Mouse (Mus musculus) lung, embryonic 14.5 days (tissue): ENCODE data around the gene Slirp. TPM values are rescaled to one million over a fixed set of nuclear protein-coding genes. Genes with fewer than 3 reads are reported as not detected.

Experiments used
- ATAC-seq: fragments of 200-750 bp; cut with Nextera tagmentation; 2 replicates; pipeline ENCODE4 v1.8.0; 2017; ENCODE audit warnings: mild to moderate bottlenecking, moderate TSS enrichment, moderate library complexity; ENCODE audit not compliant: insufficient read depth
- DNase-seq: peaks from one replicate; pipeline ENCODE4 v3.0.0-alpha.2; 2015
- H3K27ac ChIP-seq: fragments of 300-500 bp; sonication (generic); 2 replicates; pipeline ENCODE4 v1.5.1; 2014; ENCODE audit warnings: low read depth, mild to moderate bottlenecking, moderate library complexity
- H3K27me3 ChIP-seq: fragments of 300-500 bp; sonication (generic); 2 replicates; pipeline ENCODE4 v1.6.1; 2014; ENCODE audit warnings: low read length, control low read depth; ENCODE audit not compliant: insufficient read depth
- H3K36me3 ChIP-seq: fragments of 300-500 bp; sonication (generic); 2 replicates; pipeline ENCODE4 v1.6.1; 2014; ENCODE audit warnings: control low read depth; ENCODE audit not compliant: insufficient read depth
- H3K4me1 ChIP-seq: fragments of 300-500 bp; sonication (generic); 2 replicates; pipeline ENCODE4 v1.6.1; 2014; ENCODE audit warnings: antibody characterized with exemption, control low read depth; ENCODE audit not compliant: insufficient read depth
- H3K4me2 ChIP-seq: fragments of 300-500 bp; sonication (generic); 2 replicates; pipeline ENCODE4 v1.6.1; 2014; ENCODE audit warnings: mild to moderate bottlenecking
- H3K4me3 ChIP-seq: fragments of 300-500 bp; sonication (generic); 2 replicates; pipeline ENCODE4 v1.5.1; 2014; ENCODE audit warnings: low read depth, low read length
- H3K9ac ChIP-seq: fragments of 300-500 bp; sonication (generic); 2 replicates; pipeline ENCODE4 v1.6.1; 2014
- H3K9me3 ChIP-seq: fragments of 300-500 bp; sonication (generic); 2 replicates; pipeline ENCODE4 v1.6.1; 2016; ENCODE audit warnings: low read depth, low read length, control low read depth
- CTCF ChIP-seq: IDR thresholded peaks from 2 replicates; pipeline ENCODE4 v1.5.1; 2016; ENCODE audit warnings: antibody characterized with exemption, low read depth
- WGBS: fragments of 180-500 bp; shearing (Covaris S2); extraction: QIAGEN DNeasy Blood & Tissue Kit; methylation state at CpG from one replicate; pipeline ENCODE4 v1.1.7; 2014; 5-methylcytosine and 5-hydroxymethylcytosine counted together
- polyA plus RNA-seq: library from polyadenylated mRNA; unstranded; fragments of >200 nt; fragmentation: Nextera tagmentation; extraction: Ambion mirVana; gene quantifications from 2 replicates; pipeline ENCODE4 v1.2.1, GENCODE M21; 2014

The Slirp gene
- polyA plus RNA-seq, 1 experiment from 2014 or later = 287 TPM

- no peak for ATAC-seq
- WGBS = 68% methylated on average over 5 of the region's 5 CpGs
- H3K4me1 ChIP-seq = no peaks in the 10 kb centered on the region
These were observed 24.8 kb upstream of the Slirp start for GRCm38 (mm10) chr12:87418921-87419320.

GRCm38 (mm10) chr12:87419974-87420485, 23.7 kb upstream of the Slirp start:
- Histone ChIP-seq H3K4me1 (no peaks in the 10 kb centered on the region), H3K27me3 (no peaks in the 10 kb centered on the region), H3K4me2 (no peak overlapping the region), H3K36me3 (peaks cover 21% of the 10 kb centered on the region), H3K4me3 (no peak overlapping the region), H3K9me3 (no peaks in the 10 kb centered on the region), H3K9ac (no peak overlapping the region), H3K27ac (no peak overlapping the region)
- DNase-seq (no peak), ATAC-seq (no peak)
- TF ChIP-seq CTCF = no peak
- 56% methylated on average over 12 of the region's 12 CpGs for WGBS

More at GRCm38 (mm10) chr12:87418921-87419320, 24.8 kb upstream of the Slirp start:
- no peak overlapping the region for H3K9ac ChIP-seq
- H3K27ac ChIP-seq = no peak overlapping the region
- TF ChIP-seq CTCF = no peak
- H3K27me3 ChIP-seq = no peaks in the 10 kb centered on the region
- peaks cover 12% of the 10 kb centered on the region for H3K36me3 ChIP-seq
- H3K9me3 ChIP-seq = no peaks in the 10 kb centered on the region
- DNase-seq = no peak
- H3K4me2 ChIP-seq = no peak overlapping the region
- no peak overlapping the region for H3K4me3 ChIP-seq

GRCm38 (mm10) chr12:87421708-87422507, 21.8 kb upstream of the Slirp start:
- H3K27ac ChIP-seq = no peak overlapping the region
- peak; percentile 34 for DNase-seq
- H3K36me3 ChIP-seq = peaks cover 36% of the 10 kb centered on the region
- no peaks in the 10 kb centered on the region for H3K4me1 ChIP-seq
- no peaks in the 10 kb centered on the region for H3K9me3 ChIP-seq
- no peaks in the 10 kb centered on the region for H3K27me3 ChIP-seq
- TF ChIP-seq CTCF = no peak
- no peak overlapping the region for H3K4me3 ChIP-seq
- H3K9ac ChIP-seq = no peak overlapping the region
- no peak overlapping the region for H3K4me2 ChIP-seq
- no peak for ATAC-seq
- WGBS = 55% methylated on average over 5 of the region's 5 CpGs

GRCm38 (mm10) chr12:87423700-87424099, 20.0 kb upstream of the Slirp start:
- WGBS = 32% methylated on average over 1 of the region's 1 CpGs
- H3K4me3 ChIP-seq = no peak overlapping the region
- no peak for DNase-seq
- H3K9me3 ChIP-seq = no peaks in the 10 kb centered on the region
- no peak overlapping the region for H3K4me2 ChIP-seq
- peaks cover 54% of the 10 kb centered on the region for H3K36me3 ChIP-seq
- no peak for TF ChIP-seq CTCF
- ATAC-seq = no peak
- H3K9ac ChIP-seq = no peak overlapping the region
- H3K4me1 ChIP-seq = no peaks in the 10 kb centered on the region
- no peaks in the 10 kb centered on the region for H3K27me3 ChIP-seq
- H3K27ac ChIP-seq = no peak overlapping the region

GRCm38 (mm10) chr12:87424516-87424915, 19.2 kb upstream of the Slirp start:
- Histone ChIP-seq H3K4me1 (no peaks in the 10 kb centered on the region), H3K9ac (no peak overlapping the region), H3K4me3 (no peak overlapping the region), H3K36me3 (peaks cover 62% of the 10 kb centered on the region), H3K27me3 (no peaks in the 10 kb centered on the region), H3K9me3 (no peaks in the 10 kb centered on the region), H3K4me2 (no peak overlapping the region), H3K27ac (no peak overlapping the region)
- DNase-seq (no peak), ATAC-seq (no peak)
- TF ChIP-seq CTCF = no peak
- WGBS = 38% methylated on average over 3 of the region's 3 CpGs

- no peak for TF ChIP-seq CTCF
- H3K27me3 ChIP-seq = no peaks in the 10 kb centered on the region
- H3K4me1 ChIP-seq = no peaks in the 10 kb centered on the region
- H3K4me3 ChIP-seq = no peak overlapping the region
- no peaks in the 10 kb centered on the region for H3K9me3 ChIP-seq
- peaks cover 82% of the 10 kb centered on the region for H3K36me3 ChIP-seq
- ATAC-seq (no peak), DNase-seq (no peak)
- WGBS = 92% methylated on average over 5 of the region's 5 CpGs
- H3K27ac ChIP-seq = no peak overlapping the region
- no peak overlapping the region for H3K4me2 ChIP-seq
- no peak overlapping the region for H3K9ac ChIP-seq
These were observed 17.2 kb upstream of the Slirp start for GRCm38 (mm10) chr12:87426354-87427031.

GRCm38 (mm10) chr12:87428295-87428694, 15.4 kb upstream of the Slirp start:
- H3K27me3 ChIP-seq = no peaks in the 10 kb centered on the region
- no peak overlapping the region for H3K27ac ChIP-seq
- no peaks in the 10 kb centered on the region for H3K9me3 ChIP-seq
- DNase-seq = no peak
- no peak overlapping the region for H3K9ac ChIP-seq
- no peak for TF ChIP-seq CTCF
- H3K36me3 ChIP-seq = peaks cover 95% of the 10 kb centered on the region
- no peak overlapping the region for H3K4me3 ChIP-seq
- no peak for ATAC-seq
- H3K4me2 ChIP-seq = no peak overlapping the region
- H3K4me1 ChIP-seq = no peaks in the 10 kb centered on the region
- 82% methylated on average over 2 of the region's 2 CpGs for WGBS
